Mouse (Mus musculus) embryo, embryonic 9.5 days (tissue): Measurements from ENCODE around the gene Gfod2.
A peak's percentile ranks its signal among the peaks of the same experiment; 100 is the strongest.

Experiments used
- DNase-seq: peaks from one replicate; pipeline ENCODE4 v3.0.0-alpha.2; 2017; ENCODE audit errors: extremely low spot score

Gene Gfod2

DNA sequence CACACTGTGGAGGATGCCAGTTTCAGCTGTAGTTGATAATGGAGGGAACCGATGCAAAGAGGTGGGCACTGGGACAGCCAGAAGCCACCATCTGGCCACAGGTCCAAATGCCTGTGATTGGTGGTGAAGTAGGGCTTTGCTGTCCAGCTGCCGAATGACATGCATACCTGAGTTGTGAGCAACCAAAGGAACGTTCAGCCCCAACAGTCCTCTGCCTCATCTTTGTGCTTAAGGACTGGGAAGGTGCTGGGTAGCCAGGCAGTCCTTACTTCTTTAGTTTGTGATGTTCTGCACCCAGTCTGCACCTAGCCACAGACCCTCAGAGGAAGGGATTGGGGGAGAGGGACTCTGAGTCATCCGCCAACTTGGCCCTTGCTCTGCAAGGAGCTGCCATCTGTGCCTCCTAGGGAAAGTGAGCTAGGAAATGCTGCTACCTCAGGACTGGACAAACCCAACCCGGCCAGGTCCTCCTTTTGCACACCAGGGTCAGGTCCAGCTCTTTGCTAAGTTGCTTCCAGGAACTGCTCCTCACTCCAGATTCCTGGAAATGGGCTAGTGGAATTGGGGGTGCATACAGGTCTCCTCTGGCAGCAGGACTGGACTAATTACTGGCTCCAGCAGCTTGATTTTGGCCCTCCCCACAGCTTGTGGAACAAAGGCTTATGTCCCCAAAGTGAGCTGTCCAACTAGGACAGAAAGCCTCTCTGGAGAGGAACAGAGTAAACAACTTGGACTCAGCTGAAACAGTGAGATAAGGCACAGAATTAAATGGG is 10.2 kb upstream of the Gfod2 start:
- DNase-seq, result no peak

DNA sequence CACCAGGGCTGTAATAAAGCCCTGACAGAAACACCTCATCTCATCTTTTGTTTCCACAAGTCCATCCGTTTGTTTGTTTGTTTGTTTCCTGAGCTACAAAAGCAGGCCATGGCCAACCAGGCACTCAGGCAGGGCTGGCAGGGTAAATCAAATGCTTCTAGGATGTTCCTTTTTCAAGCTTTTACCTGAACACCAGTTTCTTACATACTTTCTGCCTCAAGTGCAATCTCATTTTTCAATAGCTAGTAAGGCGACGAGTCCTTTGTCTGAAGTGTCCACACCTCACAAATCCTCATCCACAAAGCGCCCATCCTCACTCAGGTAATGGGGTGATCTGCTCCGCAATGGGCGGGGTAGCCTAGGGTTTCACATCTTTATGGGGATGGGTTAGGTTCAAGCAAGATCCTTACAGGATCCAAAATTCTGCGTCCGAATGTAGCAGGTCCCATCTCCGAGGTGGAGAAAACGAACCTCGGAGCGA is 628 bp downstream of the Gfod2 start:
- no peak for DNase-seq

DNA sequence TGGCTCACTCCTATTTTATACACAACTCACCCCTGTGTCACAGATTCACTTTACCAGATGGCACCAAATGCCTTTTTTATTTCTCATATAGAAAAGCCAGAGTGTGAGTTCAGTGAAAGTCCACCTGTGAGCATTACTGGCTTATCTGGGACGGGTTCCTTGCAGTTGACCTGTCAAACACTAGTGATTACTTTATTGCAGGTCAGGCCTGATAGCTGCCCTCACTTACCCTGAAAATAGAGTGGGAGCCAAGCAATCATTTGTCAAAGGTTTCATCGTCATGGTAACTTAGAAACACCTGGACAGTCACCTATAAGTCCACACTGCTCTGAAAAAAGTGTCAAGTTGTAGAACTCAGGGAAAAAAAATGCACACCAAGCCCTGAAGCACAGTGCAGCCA is 3.8 kb downstream of the Gfod2 start:
- no peak for DNase-seq

DNA sequence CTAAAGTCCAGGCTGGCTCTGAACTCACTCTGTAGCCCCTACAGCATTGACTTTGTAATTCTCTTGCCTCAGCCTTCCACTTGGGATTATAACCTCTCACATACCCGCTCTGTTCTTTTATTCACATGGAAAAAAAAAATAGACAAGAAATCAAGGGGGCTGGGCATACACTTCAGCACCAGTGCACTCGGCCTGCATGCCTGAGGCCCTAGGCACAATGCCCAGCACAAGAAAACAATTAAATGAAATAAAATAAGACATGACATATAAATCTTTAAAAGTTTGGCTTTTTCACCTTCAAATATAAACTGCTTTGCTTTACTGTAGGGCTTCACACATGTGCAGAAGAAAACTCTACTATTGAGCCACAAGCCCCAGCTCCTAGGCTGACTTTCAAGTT is 4.5 kb downstream of the Gfod2 start:
- DNase-seq, result no peak

DNA sequence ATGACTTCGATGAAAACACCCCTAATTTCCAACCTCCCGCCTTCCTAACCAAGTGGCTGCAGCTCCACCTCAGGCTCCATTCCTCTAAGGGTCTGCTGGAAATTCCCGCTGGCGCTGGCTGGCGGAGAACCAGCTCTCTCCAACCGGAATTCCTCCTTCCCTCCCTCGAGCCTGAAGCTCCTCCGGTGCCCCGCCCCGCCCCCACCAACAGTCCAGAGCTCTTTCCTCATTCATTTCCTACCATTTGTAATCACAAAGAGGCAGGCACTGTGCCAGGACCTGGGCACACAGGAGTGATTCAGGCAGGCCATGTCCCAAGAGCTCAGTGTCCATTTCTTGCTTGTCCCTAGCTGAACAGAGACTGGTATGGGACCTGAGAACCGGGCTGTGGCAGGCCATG is 7.9 kb downstream of the Gfod2 start:
- DNase-seq, result peak; percentile 42

DNA sequence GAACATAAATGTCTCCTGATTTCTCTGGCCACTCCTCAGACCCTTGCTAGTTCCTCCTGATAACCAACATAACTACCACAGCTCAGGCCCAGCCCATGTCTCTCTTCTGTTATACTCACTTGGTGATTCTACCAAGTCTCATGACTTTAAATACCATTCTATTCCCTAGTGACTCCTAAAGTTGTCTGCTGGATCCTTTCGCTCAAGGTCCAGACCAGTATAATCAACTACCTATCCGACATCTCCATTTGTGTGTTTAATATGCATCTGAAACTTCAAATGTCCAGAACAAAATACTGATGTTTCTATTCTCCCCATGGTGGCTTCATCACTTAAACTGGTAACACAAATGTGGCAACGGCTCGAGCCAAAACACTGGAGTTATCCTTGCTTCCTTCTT is 15.2 kb downstream of the Gfod2 start:
- DNase-seq, result no peak

DNA sequence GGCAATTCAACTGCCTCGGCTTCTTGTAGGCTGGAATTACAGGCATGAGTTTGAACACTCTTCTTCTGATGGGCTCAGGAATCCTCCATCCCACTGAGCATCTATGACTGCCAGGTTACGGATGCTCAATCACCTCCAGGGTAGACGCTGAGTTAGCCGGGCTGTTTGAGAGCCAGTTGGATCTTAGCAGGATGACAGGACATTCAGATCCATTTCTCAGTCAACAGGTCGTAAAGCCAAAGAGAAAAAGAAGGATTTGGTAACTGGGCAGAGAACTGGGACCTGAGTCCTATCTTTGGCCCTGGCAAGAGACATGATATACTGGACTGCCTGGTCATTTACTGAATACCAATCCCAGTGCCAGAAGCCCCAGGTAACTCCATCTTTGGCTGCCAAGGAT is 19.2 kb downstream of the Gfod2 start:
- DNase-seq, result no peak

DNA sequence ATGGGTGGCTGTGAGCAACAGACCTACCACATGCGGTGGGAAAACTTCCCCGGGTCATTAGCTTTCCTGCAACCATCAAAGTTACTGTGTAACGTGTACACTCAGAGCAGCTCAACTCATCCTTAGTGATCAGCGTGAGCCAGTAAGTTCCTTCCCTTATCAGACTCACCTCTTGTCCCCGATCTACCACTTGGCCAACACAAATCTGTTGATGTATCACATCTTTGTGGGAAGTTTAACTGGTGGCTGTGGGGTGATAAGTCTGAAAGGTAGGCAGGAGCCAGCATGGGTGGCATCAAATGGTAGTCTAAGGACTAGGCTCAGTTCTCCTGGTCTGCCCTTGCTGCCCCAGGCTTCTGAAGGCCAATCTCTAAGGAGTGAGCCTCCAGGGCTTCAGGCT is 26.3 kb downstream of the Gfod2 start:
- DNase-seq, result no peak

DNA sequence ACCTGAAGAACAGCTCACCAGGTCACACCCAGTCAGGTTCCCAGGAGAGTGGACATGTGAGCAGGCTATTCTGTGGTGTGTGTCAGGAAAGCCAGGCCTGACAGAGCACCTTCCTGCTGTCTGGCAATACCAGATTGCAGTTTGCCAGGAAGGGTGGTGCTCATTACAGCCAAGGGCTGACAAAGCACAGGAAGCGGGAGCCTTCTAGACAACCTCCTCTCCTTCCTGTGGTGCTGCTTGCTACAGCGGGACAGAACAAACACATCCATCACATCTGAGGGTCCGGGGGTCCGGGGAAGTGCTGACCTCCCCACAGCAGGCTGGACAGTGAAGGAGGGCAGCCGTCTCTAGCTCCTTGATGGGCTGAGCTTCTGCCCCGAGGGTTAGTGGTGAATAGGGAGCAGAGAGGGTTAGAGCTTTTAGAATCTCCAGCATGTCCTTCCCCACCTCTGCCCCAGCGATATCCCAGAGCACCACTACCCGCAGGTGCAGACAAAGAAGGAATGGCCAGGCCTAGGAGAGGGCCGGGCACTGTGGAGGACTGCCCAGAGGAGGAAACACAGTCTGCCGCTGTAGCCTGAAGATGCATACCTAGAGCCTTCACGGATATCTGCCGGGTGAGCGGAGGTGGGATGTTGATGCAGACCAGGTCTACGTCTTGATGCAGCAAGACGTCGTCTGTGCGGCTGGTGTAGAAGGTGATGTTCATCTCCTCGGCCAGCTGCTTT is 30.9 kb downstream of the Gfod2 start:
- DNase-seq, result no peak

DNA sequence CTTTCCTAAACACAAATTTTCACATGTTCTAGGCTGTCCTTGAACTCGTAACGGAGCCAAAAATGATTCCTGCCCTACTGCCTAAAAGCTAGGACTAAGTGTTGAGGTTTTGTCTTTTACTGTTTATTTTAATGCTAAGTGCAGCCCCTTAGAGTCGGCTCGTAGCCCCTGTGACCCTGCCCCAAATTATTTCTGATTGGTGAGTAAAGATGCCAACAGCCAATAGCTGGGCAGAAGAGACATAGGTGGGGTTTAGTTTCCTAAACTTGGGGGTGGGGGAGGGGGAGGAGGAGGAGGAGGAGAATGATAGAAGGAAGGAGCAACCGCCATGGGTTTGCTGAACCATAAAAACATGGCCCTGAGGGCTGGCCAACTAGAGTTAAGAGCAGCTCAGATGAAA is 32.7 kb downstream of the Gfod2 start:
- DNase-seq, result no peak

DNA sequence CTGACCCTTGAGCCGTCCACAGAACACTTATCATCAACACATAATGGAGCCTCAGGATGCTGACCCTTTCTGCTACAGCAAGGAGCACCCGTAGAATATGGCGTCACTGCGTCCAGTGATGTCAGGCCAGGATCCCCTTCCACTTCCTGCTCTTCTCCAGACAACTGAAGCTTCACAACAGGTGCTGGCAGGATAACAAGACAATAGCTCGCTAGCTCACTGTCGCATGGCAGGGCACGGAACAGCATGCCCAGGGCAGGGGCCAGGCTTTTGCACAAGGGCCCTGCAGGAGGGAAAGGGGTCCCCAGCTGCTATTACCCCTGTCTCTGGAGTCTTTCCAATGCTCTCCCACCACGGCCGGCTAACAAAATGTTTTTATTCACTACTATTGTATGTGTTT is 35.6 kb downstream of the Gfod2 start:
- no peak for DNase-seq

DNA sequence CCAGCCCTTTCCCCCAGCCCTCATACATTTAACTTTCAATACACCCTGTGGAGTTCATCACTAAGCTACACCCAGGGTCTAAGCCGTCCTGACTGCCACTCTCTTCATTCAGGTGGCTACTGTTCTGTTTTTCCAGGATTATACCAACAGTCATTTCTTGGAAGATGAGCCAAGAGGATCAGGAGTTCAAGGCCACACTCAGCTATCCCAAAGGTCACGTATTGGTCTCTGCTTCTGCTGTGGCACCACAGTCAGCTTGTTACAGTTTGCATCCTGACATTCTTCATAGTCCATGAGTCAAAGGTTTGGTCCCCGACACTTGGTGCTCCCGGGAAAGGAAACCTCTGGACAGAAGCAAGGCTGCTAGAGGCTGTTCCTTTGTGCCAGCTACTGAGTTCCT is 38.8 kb downstream of the Gfod2 start:
- no peak for DNase-seq

DNA sequence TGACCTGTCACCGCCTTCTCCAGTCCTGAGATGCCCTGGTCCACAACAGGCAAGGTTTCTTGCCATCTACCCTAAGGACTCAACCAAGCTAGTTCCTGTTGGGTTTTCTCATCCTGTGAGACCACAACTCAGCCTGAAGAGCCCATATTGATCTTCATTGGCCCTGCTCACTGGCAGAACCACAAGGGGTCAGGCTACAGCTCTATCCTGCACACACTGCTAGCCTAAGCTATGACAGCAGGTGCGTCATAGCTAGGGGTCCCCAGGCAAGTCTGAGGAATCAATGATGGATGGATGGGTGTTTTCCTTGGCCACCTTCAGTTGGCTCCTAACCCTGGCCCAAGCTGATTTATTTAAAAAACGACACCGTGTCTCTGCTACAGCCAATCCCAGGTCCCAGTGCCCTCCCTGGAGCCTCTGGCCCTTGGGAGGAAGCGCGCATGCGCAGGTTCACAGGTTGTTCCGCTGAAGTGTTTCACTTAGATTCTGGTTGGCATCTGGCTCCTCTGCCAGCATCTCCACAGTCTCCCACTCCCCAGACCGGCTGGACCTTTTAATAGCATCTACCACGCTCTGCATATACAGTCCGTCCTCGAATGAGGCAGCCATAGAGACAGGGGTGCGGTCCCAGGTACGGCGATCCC is 42.0 kb downstream of the Gfod2 start:
- DNase-seq, result no peak

DNA sequence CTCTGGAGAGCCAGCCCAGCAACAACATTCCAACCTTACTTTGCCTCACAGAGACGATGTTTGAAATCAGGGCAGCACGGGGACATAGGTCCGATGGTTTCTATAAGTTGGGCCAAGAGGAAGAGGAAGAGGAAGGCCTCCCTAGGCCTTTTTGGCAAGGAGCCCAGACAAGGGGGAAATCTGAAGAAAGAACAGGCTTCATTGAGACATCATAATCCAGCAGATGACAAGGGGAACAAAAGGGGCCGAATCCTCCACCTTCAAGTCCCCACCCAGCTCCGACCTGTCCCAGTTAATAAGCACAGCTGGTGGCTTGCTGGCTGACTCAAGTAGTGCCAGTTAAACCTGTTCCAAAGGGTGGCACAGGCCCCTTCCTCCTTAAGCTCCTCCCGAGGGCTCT is 43.4 kb downstream of the Gfod2 start:
- DNase-seq, result no peak

DNA sequence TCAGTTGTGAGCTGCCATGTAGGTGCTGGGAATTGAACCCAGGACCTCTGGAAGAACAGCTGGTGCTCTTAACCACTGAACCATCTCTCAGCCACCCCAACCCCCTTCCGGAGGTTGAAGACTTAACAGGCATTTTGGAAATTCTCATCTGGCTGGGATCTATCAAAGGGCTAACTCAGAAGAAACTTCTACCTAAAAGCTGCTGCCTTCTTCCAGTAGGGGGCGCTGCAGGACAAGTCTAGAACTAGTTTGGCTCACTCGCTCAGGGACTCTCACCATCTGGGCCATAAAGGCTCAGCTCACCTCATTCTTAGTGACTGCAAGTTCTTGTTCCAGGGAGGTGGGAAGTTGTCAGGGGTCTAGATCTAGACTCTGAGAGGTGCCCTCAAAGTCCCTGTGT is 44.3 kb downstream of the Gfod2 start:
- DNase-seq, result peak; percentile 82

DNA sequence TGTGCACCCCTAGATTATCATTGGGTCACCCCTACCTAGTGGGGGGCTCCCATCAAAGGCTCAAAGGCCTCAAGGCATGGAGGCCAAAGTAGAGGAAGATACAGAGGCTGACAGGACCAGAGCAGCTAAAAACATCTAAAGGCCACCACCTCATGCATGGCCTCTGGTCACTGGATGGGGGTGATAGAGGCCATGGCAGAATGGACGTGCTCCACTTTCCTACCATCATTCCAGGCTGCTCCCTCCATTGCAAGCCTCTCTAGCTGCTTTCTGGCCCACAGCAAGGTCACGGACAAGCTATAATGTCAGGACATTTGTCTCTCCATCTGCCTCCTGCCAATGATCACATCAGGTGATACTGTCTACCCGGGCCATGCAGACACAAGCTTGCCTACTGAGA is 46.2 kb downstream of the Gfod2 start:
- no peak for DNase-seq

DNA sequence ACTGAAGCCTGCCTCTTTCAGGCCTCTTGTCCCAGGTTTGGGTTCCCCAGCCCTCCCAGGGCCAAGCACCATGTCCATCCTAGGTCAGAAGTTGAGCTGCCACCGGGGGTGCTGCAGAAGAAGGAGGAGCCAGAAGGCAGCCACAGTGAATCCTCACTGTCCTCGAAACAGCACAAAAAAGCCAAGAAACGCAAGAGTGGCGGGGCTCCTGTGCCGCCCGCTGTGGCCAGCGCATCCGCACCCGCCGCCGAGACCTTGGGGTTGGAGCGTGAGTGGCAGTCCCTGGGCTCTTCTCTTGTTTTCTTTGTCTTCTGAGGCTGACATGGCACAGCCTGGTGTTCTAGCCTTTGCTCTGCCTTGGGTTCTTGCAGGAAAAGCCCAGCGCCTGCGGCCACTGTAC is 49.1 kb downstream of the Gfod2 start:
- DNase-seq, result no peak

DNA sequence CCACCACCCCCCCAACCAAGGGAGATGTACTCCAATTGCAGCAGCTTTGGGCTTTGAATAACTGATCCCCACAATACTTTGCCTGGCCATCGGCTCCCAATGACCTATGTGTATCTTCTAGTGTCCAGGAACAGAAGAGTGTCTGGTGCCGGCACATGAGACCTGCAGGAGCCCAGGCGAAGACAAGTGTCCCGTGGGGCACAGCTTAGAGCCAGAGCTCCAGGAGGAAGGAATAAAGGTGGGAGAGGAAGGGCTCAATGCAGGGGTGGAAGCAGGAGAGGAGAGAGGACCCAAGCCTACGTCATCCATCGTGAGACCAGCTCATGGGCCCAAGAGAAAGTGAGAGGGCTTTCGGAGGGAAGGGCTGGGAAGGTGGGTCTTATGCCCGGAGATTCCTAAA is 49.8 kb downstream of the Gfod2 start:
- no peak for DNase-seq

DNA sequence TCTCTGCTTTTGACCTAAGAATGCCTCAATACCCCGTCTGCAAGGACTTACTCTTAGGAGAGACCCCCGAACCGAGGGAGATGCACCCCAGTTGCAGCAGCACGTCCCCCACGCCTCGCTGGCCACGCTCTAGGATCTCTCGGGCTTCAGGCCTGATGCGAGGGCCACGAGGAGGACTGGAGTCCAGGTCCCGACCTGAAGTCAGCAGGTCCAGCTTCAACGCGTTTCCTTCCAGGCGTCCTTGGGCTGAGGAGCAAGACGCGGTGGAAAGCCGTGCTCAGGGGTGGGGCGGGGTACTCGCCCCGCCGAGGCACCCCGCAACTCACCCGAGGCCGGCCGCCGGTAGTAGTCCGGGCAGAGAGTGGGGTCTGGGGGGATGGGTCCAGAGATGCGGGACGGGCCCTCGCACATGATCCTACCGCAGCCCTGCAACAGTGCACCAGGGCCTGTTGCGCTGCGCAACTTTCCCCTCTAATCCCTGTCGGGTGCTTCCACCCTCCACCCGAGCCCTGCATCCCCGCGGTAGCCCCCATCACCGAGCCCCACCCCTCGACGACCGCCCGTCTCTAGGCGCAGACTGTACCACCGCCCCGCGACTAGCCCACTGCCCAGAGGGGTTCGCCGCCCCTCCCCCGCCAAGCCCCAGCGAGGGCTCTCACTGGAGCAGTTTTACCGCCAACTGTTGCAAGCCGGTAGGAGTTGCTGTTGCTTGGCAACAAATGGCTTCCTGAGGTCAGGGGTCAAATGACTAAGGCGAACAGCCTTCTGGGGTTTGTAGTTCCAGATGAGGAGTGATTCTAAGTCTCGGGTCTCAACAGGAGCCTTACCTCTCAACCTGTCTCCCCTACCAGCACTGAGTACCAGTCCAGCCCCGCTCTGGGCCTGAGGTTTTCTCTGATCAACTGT is 50.7 kb downstream of the Gfod2 start, which contains the start of the genes 4933405L10Rik and Enkd1:
4933405L10Rik (plus strand) TSS at position 158 of the 906 bp plus-strand sequence.
Enkd1 (minus strand) TSS at position 713 of the 906 bp plus-strand sequence.
- DNase-seq, result peak; percentile 94

DNA sequence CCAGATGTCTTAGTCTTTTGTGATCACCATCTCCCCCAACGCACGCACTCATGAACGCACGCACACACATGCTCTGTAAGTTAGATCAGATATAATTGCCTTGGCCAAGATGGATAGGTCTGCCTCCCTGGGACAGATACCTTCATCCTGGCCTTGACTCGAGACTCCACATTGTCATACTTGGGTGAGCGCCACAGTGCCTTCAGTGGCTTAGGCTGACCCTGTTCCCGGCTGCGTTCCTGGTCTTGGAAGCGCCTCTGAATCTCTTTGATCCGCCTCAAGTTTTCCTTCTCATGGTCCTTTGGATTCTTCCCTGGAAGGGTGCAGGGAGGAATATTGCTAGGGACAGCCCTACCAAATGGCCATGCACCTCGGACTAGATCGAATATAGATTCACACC is 52.0 kb downstream of the Gfod2 start:
- no peak for DNase-seq

DNA sequence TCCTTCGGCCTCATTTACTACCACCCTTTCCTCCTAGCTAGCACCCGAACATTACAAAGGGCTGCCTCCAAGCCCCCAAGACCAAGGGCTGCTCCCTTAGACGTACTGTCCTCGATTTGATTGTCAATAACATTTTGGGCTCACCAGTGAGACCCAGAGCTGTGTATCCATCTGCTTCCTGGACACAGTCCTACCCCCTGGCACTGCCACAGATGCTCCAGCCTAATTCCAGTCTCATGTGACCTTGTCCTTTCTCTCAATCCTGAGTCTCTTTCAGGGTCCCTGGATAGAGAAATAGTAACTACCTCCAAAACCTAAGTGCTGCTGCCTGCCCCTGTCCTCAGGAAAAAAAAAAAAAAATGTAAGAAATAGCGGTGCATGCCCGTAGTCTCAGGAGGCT is 53.5 kb downstream of the Gfod2 start:
- no peak for DNase-seq
